Mouse (Mus musculus): ENCODE data around the gene Gm11634. TPM values are rescaled to one million over a fixed set of nuclear protein-coding genes. Genes with fewer than 3 reads are reported as not detected.
"Not testable (repeated sequence)": the region's sequence is repeated elsewhere in the genome, so short reads cannot be mapped to it uniquely, and the experiment has no call there.

Gene Gm11634
- polyA plus RNA-seq, 1 experiment, result 0.16 TPM

- DNase-seq (ENCODE audit: low read depth), result no peak
These were observed 18.1 kb upstream of the Gm11634 start for GRCm38 (mm10) chr11:101616948-101617767.

GRCm38 (mm10) chr11:101616104-101616503 lies 17.0 kb upstream of the Gm11634 start:
- no peak for DNase-seq (ENCODE audit: low read depth)

- no peak for DNase-seq (ENCODE audit: low read depth)
These were observed 16.3 kb upstream of the Gm11634 start for GRCm38 (mm10) chr11:101615380-101615779.

- DNase-seq (ENCODE audit: low read depth), result no peak
These were observed 15.1 kb upstream of the Gm11634 start for GRCm38 (mm10) chr11:101614116-101614515.

GRCm38 (mm10) chr11:101613596-101613995 lies 14.5 kb upstream of the Gm11634 start:
- DNase-seq (ENCODE audit: low read depth), result no peak

GRCm38 (mm10) chr11:101610445-101610844 lies 11.4 kb upstream of the Gm11634 start:
- no peak for DNase-seq (ENCODE audit: low read depth)

GRCm38 (mm10) chr11:101607134-101607533 lies 8.1 kb upstream of the Gm11634 start:
- not testable (repeated sequence) for DNase-seq (ENCODE audit: low read depth)

GRCm38 (mm10) chr11:101604531-101605453 lies 5.7 kb upstream of the Gm11634 start:
- not testable (repeated sequence) for DNase-seq (ENCODE audit: low read depth)

GRCm38 (mm10) chr11:101604116-101604515 lies 5.1 kb upstream of the Gm11634 start:
- DNase-seq (ENCODE audit: low read depth), result no peak

- DNase-seq (ENCODE audit: low read depth), result no peak
These were observed 3.4 kb upstream of the Gm11634 start for GRCm38 (mm10) chr11:101602491-101602890.

- DNase-seq (ENCODE audit: low read depth), result no peak
These were observed 8.9 kb downstream of the Gm11634 start for GRCm38 (mm10) chr11:101589989-101590624.

- DNase-seq (ENCODE audit: low read depth), result no peak
These were observed 9.6 kb downstream of the Gm11634 start for GRCm38 (mm10) chr11:101589444-101589843.

- DNase-seq (ENCODE audit: low read depth), result no peak
These were observed 10.2 kb downstream of the Gm11634 start for GRCm38 (mm10) chr11:101588868-101589267.

GRCm38 (mm10) chr11:101587676-101588075 lies 11.4 kb downstream of the Gm11634 start:
- DNase-seq (ENCODE audit: low read depth), result peak; percentile 40

GRCm38 (mm10) chr11:101585805-101586204 lies 13.3 kb downstream of the Gm11634 start:
- no peak for DNase-seq (ENCODE audit: low read depth)

- not testable (repeated sequence) for DNase-seq (ENCODE audit: low read depth)
These were observed 14.0 kb downstream of the Gm11634 start for GRCm38 (mm10) chr11:101585031-101585430.

- no peak for DNase-seq (ENCODE audit: low read depth)
These were observed 15.9 kb downstream of the Gm11634 start for GRCm38 (mm10) chr11:101583205-101583604.

GRCm38 (mm10) chr11:101582054-101583035 lies 16.7 kb downstream of the Gm11634 start, which contains the start of gene Tmem106a:
Gene Tmem106a, plus strand, starts transcription at chr11:101582242.
- no peak for DNase-seq (ENCODE audit: low read depth)

GRCm38 (mm10) chr11:101581081-101581764 lies 17.8 kb downstream of the Gm11634 start:
- no peak for DNase-seq (ENCODE audit: low read depth)

- DNase-seq (ENCODE audit: low read depth), result no peak
These were observed 22.9 kb downstream of the Gm11634 start for GRCm38 (mm10) chr11:101576116-101576515.
